Mouse (Mus musculus) bone marrow macrophage, adult 2 months (primary cell): ENCODE measurements around the gene Fcgr1.

Source experiments
- CTCF ChIP-seq: IDR thresholded peaks from 2 replicates; pipeline ENCODE4 v1.5.1; 2012; ENCODE audit warnings: low read depth, mild to moderate bottlenecking, low read length, moderate library complexity
- POLR2A ChIP-seq: IDR thresholded peaks from 2 replicates; pipeline ENCODE4 v1.6.1; 2012; ENCODE audit warnings: mild to moderate bottlenecking, low read depth, low read length, borderline replicate concordance

- TF ChIP-seq POLR2A = no peak
- no peak for TF ChIP-seq CTCF
Measured at GRCm38 (mm10) chr3:96292641-96293040, 1.1 kb downstream of the Fcgr1 start.
